Mouse (Mus musculus): ENCODE measurements around the gene Cybrd1.

DNA sequence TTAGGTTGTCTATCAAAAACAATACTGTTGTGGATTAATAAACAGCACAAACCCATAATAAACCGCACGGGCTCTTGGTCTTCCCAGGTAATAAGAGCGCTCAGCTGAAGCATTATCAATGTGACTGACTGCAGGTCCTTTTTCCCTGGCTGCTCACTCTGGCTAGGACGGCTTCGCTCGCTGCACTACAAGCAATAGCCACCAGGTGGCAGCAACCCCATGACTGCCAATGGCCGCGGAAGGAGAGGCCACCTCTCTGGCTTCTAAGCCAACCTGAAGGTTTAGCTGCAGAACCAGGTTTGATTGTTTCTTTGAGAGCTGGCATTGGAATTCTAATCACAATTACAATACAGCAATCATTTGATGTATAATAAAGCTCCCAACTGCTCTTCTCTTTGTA, 37.8 kb downstream of the Cybrd1 start:
- TF ChIP-seq EP300 (IDR thresholded peaks at IDR 0.05; ENCODE audit: insufficient read depth, low read depth, low read length) (no peak), CTCF (IDR thresholded peaks at IDR 0.05; ENCODE audit: low read depth, low read length) (peak; percentile 94), POLR2A (IDR thresholded peaks at IDR 0.05; ENCODE audit: insufficient read depth, low read length) (no peak)

Data from ES-Bruce4 (cell line).